Mouse (Mus musculus): ENCODE measurements around the gene Hist1h4b. TPM values are rescaled to one million over a fixed set of nuclear protein-coding genes. Genes with fewer than 3 reads are reported as not detected.

Hist1h4b gene
- polyA plus RNA-seq (2014; fragmentation: Illumina TruSeq; extraction: RNeasy Lipid Tissue Mini Kit (QIAGEN cat#74804); ENCODE audit: insufficient read depth, low read depth, low replicate concordance) = not detected

GRCm38 (mm10) chr13:23756790-23757189 is at the start of gene Hist1h4b:
Gene Hist1h4b, plus strand, starts transcription at chr13:23757013.

DNA sequence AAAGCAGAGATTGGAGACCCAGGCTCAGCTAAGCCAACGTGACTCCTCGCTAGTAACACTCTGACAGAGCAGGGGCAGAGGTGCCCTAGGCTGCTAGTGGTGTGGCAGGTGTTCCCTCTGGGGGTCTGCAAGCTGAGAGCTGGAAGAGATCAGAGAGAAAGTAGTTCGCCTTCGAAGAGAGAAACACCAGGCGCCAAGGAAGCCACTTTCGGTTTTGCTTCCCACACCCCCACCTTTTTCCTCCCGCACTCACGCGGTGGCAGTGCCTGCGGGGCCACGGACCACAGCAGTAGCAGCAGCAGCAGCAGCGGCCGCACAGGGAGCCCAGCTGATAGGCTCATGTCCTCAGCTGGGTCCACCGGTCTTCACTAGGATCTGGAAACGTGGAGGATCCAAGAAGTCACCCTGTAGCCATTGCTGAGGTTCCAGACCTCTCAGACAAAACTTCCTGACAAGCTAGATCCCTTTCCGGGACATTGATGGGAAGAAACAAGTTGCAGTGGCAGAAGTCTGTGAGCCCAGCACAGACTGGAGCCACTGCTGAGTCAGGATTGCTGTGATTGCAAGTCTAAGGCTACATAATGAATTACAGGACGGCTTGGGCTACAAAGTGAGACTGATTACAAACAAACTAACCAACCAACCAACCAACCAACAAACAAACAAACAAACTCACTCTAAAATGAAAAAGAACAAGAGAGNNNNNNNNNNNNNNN is 46.3 kb upstream of the Hist1h4b start, which contains the start of gene Hfe:
Gene Hfe, minus strand, starts transcription at position 481 of the 716 bp plus-strand sequence.

DNA sequence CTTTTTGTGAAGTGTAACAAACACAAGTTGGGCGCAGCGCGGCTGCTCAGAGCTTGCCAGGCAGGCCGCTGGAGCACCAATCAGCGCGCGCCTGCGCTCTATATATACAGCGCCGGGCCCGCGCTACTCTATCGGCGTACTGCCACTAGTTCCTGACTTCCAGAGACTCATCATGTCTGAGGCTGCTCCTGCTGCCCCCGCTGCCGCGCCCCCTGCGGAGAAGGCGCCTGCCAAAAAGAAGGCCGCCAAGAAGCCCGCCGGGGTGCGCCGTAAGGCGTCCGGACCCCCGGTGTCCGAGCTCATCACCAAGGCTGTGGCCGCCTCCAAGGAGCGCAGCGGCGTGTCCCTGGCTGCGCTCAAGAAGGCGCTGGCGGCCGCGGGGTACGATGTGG is 18.1 kb upstream of the Hist1h4b start, which contains the start of gene Hist1h1c:
Gene Hist1h1c, plus strand, starts transcription at position 132 of the 392 bp plus-strand sequence.

DNA sequence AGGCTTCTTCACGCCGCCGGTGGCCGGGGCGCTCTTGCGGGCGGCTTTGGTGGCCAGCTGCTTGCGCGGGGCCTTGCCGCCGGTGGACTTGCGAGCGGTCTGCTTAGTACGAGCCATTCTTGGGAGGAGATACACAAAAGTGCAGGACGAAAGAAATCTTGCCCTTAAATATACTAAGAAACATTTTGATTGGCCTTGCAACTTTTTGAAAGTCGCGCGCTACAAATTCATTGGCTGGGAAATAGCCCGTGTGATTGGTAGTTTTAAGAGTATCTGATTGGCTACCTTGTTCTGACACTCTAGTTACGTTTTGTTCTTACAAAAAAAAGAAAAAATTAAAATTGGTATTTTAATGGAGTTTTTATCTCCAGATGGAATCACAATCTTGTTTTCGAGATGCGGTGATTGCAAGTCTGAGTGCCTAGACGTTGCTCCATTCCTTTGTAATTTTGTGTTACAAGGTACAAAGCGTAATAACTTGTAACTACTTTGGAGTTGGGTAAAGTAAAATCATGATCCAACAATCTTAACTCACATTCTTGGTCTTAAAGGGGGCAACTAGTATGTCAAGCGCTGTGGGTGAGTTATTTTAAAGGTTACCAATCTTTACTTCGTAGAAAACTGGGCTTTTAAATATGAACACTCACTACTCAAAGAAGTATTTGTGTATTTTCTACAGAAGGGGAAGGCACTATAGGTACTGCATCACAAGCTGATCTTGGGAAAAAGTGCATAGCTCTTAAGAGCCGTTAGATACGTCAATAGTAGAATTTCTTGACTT is 11.2 kb upstream of the Hist1h4b start, which contains the start of gene Hist1h3c:
Gene Hist1h3c, minus strand, starts transcription at position 222 of the 781 bp plus-strand sequence.

DNA sequence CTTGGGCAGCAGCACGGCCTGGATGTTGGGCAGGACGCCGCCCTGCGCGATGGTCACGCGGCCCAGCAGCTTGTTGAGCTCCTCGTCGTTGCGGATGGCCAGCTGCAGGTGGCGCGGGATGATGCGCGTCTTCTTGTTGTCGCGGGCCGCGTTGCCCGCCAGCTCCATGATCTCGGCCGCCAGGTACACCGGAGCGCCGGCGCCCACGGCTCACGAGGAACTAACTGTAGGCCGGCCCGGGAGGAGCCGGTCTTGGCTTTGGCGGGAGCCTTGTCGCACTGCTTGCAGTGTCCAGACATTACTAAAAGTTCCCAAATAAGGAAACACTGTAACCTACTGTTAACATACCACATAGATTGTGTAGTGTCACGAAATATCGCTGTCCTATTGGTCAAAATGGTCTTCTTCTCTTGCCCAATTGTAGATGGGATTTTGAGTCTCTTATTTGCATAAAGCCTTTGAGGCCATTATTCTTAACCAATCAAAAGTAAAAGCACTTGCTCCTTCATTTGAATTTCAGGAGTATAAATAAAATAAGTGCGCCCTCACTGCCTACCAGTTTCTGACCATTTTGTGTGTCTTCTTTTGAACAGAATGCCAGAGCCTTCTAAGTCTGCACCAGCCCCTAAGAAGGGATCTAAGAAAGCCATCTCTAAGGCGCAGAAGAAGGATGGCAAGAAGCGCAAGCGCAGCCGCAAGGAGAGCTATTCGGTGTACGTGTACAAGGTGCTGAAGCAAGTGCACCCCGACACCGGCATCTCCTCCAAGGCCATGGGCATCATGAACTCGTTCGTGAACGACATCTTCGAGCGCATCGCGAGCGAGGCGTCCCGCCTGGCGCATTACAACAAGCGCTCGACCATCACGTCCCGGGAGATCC is 10.4 kb upstream of the Hist1h4b start, which contains the start of gene Hist1h2bb:
Gene Hist1h2bb, plus strand, starts transcription at position 534 of the 880 bp plus-strand sequence.

DNA sequence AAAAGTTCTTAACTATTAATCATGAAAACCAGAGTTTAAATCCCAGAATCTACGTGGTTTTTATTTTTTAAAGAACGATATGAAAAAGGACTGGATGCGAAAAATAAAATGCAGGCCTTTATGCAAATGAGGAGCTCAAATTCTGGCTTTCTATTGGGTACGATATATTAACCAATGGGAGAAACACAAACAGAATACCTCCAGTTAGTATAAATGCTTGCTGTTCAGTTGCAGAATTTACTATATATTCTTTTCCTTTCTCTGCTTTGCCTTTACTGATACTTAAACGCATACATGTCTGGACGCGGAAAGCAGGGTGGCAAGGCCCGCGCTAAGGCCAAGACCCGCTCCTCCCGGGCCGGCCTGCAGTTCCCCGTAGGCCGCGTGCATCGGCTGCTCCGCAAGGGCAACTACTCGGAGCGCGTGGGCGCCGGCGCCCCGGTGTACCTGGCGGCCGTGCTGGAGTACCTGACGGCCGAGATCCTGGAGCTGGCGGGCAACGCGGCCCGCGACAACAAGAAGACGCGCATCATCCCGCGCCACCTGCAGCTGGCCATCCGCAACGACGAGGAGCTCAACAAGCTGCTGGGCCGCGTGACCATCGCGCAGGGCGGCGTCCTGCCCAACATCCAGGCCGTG is 5.9 kb upstream of the Hist1h4b start, which contains the start of gene Hist1h2ab:
Gene Hist1h2ab, plus strand, starts transcription at position 288 of the 639 bp plus-strand sequence.

DNA sequence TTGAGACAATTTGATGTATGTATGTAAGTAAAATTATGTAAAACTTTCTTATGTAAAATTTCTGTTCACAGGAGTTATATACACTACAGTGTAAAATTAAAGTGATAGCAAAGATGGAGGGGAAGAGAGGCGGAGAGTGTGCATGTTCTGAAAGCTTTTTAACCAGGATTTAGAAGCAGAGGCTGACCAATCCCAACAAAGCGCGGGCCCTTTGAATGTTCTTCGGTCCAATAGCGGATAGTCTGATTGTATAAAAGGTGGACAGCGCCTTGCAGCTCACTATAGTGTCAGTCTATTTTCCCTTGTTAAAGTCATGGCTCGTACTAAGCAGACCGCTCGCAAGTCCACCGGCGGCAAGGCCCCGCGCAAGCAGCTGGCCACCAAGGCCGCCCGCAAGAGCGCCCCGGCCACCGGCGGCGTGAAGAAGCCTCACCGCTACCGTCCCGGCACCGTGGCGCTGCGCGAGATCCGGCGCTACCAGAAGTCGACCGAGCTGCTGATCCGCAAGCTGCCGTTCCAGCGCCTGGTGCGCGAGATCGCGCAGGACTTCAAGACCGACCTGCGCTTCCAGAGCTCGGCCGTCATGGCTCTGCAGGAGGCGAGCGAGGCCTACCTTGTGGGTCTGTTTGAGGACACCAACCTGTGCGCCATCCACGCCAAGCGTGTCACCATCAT is 4.6 kb upstream of the Hist1h4b start, which contains the start of gene Hist1h3b:
Gene Hist1h3b, plus strand, starts transcription at position 201 of the 675 bp plus-strand sequence.

DNA sequence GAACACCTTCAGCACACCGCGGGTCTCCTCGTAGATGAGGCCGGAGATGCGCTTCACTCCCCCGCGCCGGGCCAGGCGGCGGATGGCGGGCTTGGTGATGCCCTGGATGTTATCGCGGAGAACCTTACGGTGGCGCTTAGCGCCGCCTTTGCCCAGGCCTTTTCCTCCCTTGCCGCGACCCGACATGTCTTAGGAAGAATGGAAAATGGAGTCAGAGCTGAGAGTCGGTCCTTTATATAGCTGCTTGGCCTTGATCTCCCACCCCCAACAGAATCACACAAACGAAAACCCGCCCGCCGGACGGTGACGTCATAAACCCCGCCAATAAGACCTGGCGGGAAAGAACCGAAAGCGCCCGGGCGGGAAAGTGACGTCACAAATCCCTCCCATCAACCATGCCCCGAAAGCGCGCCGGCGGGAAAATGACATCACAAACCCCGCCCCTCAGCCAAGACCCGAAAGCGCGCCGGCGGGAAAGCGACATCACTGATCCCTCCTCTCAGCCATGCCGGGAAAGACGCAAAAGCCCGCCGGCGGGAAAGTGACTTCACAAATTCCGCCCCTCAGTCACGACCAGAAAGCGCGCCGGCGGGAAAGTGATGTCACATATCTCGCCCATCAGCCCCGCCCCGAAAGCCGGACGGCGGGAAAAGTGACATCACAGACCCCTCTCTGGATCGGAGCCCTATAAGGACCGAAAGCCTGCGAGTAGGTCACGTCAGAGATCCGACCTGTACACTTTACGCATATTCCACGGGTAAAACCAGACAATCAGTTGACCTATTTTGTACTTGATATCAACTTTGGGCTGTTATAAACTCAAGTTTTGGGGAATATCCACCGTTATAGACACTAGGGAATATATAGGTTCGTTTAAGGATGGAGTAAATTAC is 4.4 kb downstream of the Hist1h4b start, which contains the start of gene Hist1h4a:
Gene Hist1h4a, minus strand, starts transcription at position 259 of the 893 bp plus-strand sequence.

DNA sequence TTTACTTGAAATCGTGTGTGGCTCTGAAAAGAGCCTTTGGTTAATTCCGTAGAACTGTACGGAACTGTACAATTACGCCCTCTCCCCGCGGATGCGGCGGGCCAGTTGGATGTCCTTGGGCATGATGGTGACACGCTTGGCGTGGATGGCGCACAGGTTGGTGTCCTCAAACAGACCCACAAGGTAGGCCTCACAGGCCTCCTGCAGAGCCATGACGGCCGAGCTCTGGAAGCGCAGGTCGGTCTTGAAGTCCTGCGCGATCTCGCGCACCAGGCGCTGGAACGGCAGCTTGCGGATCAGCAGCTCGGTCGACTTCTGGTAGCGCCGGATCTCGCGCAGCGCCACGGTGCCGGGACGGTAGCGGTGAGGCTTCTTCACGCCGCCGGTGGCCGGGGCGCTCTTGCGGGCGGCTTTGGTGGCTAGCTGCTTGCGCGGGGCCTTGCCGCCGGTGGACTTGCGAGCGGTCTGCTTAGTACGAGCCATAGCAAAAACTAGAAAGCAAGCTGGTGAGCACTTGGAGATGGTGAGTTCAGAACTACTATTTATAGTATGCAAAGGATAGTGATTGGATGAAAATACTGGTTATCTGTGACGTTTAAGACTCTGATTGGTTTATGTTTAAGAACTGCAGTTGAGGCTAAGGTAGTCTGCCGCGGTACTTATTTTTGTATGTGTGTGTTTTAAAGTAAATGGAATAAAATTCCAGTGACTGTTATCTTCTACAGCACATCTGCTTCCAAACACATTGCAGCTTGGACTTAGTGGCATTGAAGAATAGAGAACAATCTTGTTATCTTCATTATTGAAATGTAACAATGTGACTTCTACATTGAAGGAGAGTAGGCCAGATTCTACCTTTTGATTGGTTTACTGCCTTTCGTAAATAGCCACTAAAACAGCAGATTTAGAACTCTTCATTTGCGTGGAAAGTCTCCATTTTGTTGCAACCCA is 5.3 kb downstream of the Hist1h4b start, which contains the start of gene Hist1h3a:
Gene Hist1h3a, minus strand, starts transcription at position 516 of the 951 bp plus-strand sequence.

DNA sequence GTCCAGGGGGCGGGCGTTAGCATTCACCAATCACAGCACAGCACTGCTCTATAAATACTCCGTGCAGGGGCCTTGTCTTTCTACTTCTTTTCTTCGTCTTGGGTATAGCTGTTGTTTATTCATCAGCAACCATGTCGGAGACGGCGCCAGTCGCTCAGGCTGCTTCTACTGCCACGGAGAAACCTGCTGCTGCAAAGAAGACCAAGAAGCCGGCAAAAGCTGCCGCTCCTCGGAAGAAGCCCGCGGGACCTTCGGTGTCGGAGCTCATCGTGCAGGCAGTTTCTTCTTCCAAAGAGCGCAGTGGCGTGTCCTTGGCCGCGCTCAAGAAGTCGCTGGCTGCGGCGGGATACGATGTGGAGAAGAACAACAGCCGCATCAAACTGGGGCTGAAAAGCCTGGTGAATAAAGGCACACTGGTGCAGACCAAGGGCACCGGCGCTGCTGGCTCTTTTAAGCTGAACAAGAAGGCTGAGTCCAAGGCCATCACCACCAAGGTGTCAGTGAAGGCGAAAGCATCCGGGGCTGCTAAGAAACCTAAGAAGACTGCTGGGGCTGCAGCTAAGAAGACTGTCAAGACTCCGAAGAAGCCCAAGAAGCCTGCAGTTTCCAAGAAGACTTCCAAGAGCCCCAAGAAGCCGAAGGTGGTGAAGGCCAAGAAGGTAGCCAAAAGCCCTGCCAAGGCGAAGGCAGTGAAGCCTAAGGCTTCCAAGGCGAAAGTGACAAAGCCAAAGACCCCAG is 6.9 kb downstream of the Hist1h4b start, which contains the start of gene Hist1h1a:
Gene Hist1h1a, plus strand, starts transcription at position 81 of the 738 bp plus-strand sequence.

DNA sequence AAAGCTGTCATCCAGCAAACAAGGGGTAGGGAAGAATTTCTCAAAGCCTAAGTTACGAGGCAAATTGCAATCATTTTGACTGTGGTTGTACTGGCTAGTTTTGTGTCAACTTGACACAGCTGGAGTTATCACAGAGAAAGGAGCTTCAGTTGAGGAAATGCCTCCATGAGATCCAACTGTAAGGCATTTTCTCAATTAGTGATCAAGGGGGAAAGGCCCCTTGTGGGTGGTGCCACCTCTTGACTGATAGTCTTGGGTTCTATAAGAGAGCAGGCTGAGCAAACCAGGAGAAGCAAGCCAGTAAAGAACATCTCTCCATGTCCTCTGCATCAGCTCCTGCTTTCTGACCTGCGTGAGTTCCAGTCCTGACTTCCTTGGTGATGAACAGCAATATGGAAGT is 12.8 kb downstream of the Hist1h4b start, which contains the start of gene Trim38:
Gene Trim38, plus strand, starts transcription at position 301 of the 400 bp plus-strand sequence.

DNA sequence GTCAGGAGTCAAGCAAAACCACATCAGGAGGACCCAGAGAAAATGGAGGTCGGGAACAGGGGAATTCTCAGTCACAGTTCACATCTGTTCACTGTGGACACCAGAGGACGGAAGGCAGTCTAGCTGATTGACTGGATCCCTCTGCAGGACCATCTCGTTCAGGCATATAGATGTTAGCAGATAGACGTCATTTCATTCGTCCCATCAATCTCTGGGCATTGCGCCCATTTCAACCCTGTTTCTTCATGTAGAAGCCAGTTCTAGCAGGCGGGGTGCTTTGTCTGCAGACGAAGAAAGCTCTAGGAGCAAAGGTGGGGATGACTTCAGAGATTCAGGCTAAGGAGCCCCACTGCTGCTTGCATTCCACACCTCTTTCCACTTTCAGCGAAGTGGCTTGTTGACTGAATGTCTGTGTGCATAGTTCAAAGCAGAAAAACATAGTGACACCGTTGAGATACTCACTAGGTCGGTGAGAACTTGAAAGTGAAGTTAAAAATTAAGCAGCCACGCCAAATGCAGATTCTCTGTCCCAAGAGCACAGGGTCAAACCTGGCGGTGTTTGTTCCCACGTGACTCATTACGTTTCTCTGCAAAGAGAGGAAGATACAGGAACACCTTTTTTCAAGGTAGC is 49.7 kb downstream of the Hist1h4b start, which contains the start of gene Slc17a2:
Gene Slc17a2, plus strand, starts transcription at position 572 of the 631 bp plus-strand sequence.

